Mouse (Mus musculus): Measurements from ENCODE around the gene Ppp1cb. TPM values are rescaled to one million over a fixed set of nuclear protein-coding genes. Genes with fewer than 3 reads are reported as not detected.

The Ppp1cb gene
- polyA plus RNA-seq (2015; fragmentation: Nextera tagmentation; extraction: Ambion mirVana), result 205 and 207 TPM in 2 replicates

GRCm38 (mm10) chr5:32458408-32459143 is at the start of gene Ppp1cb:
TSS of gene Ppp1cb (plus strand) at chr5:32458843.
- peak within 1 kb of the TSS; percentile 96 for H3K9ac ChIP-seq
- H3K36me3 ChIP-seq, result no peaks in the 10 kb centered on the region
- H3K27me3 ChIP-seq, result no peaks in the 10 kb centered on the region
- peak within 1 kb of the TSS; percentile 72 for H3K4me2 ChIP-seq
- H3K27ac ChIP-seq, result peak within 1 kb of the TSS; percentile 99
- WGBS, result 3% methylated on average over 26 of the region's 54 CpGs
- H3K4me1 ChIP-seq (replicated peaks), result peaks cover 23% of the 10 kb centered on the region
- peak; percentile 99 for ATAC-seq (ENCODE audit: low FRiP score)
- H3K4me3 ChIP-seq, result peak within 1 kb of the TSS; percentile 84
- H3K9me3 ChIP-seq, result no peaks in the 10 kb centered on the region

GRCm38 (mm10) chr5:32409747-32410146 is 48.9 kb upstream of the Ppp1cb start:
- Histone ChIP-seq H3K4me1 (replicated peaks) (peaks cover 18% of the 10 kb centered on the region), H3K4me3 (no peak overlapping the region), H3K9ac (no peak overlapping the region), H3K27me3 (no peaks in the 10 kb centered on the region), H3K36me3 (no peaks in the 10 kb centered on the region), H3K27ac (no peak overlapping the region), H3K4me2 (no peak overlapping the region), H3K9me3 (no peaks in the 10 kb centered on the region)
- ATAC-seq (ENCODE audit: low FRiP score), result no peak
- 90% methylated on average over 2 of the region's 2 CpGs for WGBS

GRCm38 (mm10) chr5:32410954-32411688 is 47.5 kb upstream of the Ppp1cb start:
- Histone ChIP-seq H3K27me3 (no peaks in the 10 kb centered on the region), H3K9ac (no peak overlapping the region), H3K4me1 (replicated peaks) (peaks cover 9% of the 10 kb centered on the region), H3K27ac (no peak overlapping the region), H3K36me3 (no peaks in the 10 kb centered on the region), H3K4me2 (no peak overlapping the region), H3K9me3 (no peaks in the 10 kb centered on the region), H3K4me3 (no peak overlapping the region)
- WGBS, result 82% methylated on average over 3 of the region's 3 CpGs
- no peak for ATAC-seq (ENCODE audit: low FRiP score)

GRCm38 (mm10) chr5:32412186-32412950 is 46.3 kb upstream of the Ppp1cb start:
- Histone ChIP-seq H3K9me3 (no peaks in the 10 kb centered on the region), H3K36me3 (no peaks in the 10 kb centered on the region), H3K4me1 (replicated peaks) (peaks cover 9% of the 10 kb centered on the region), H3K4me2 (no peak overlapping the region), H3K27ac (0 out of 2 replicates have a peak overlapping the region, but pooled peaks have one; percentile 40), H3K9ac (no peak overlapping the region), H3K27me3 (no peaks in the 10 kb centered on the region), H3K4me3 (no peak overlapping the region)
- WGBS, result 24% methylated on average over 1 of the region's 1 CpGs
- ATAC-seq (ENCODE audit: low FRiP score), result no peak

- no peak overlapping the region for H3K4me3 ChIP-seq
- no peak for ATAC-seq (ENCODE audit: low FRiP score)
- no peaks in the 10 kb centered on the region for H3K27me3 ChIP-seq
- no peak overlapping the region for H3K27ac ChIP-seq
- 61% methylated on average over 2 of the region's 2 CpGs for WGBS
- no peak overlapping the region for H3K9ac ChIP-seq
- no peak overlapping the region for H3K4me2 ChIP-seq
- peaks cover 9% of the 10 kb centered on the region for H3K4me1 ChIP-seq (replicated peaks)
- no peaks in the 10 kb centered on the region for H3K9me3 ChIP-seq
- no peaks in the 10 kb centered on the region for H3K36me3 ChIP-seq
Measured at GRCm38 (mm10) chr5:32413083-32413482, 45.6 kb upstream of the Ppp1cb start.

GRCm38 (mm10) chr5:32413569-32413968 is 45.1 kb upstream of the Ppp1cb start:
- Histone ChIP-seq H3K4me2 (no peak overlapping the region), H3K4me1 (replicated peaks) (peaks cover 9% of the 10 kb centered on the region), H3K36me3 (no peaks in the 10 kb centered on the region), H3K9ac (no peak overlapping the region), H3K4me3 (no peak overlapping the region), H3K27ac (no peak overlapping the region), H3K27me3 (no peaks in the 10 kb centered on the region), H3K9me3 (no peaks in the 10 kb centered on the region)
- 77% methylated on average over 2 of the region's 2 CpGs for WGBS
- no peak for ATAC-seq (ENCODE audit: low FRiP score)

GRCm38 (mm10) chr5:32414461-32414985 is 44.1 kb upstream of the Ppp1cb start:
- Histone ChIP-seq H3K4me3 (no peak overlapping the region), H3K4me2 (no peak overlapping the region), H3K27me3 (no peaks in the 10 kb centered on the region), H3K4me1 (replicated peaks) (peaks cover 9% of the 10 kb centered on the region), H3K36me3 (no peaks in the 10 kb centered on the region), H3K9me3 (no peaks in the 10 kb centered on the region), H3K27ac (no peak overlapping the region), H3K9ac (no peak overlapping the region)
- no peak for ATAC-seq (ENCODE audit: low FRiP score)
- WGBS, result 78% methylated on average over 5 of the region's 5 CpGs

- no peak for ATAC-seq (ENCODE audit: low FRiP score)
- WGBS, result 90% methylated on average over 6 of the region's 6 CpGs
Measured at GRCm38 (mm10) chr5:32415554-32415953, 43.1 kb upstream of the Ppp1cb start.

GRCm38 (mm10) chr5:32416881-32417280 is 41.8 kb upstream of the Ppp1cb start:
- Histone ChIP-seq H3K9ac (no peak overlapping the region), H3K4me2 (no peak overlapping the region), H3K9me3 (no peaks in the 10 kb centered on the region), H3K36me3 (no peaks in the 10 kb centered on the region), H3K4me3 (no peak overlapping the region), H3K4me1 (replicated peaks) (peaks cover 9% of the 10 kb centered on the region), H3K27ac (no peak overlapping the region), H3K27me3 (no peaks in the 10 kb centered on the region)
- 51% methylated on average over 4 of the region's 4 CpGs for WGBS
- no peak for ATAC-seq (ENCODE audit: low FRiP score)

More at GRCm38 (mm10) chr5:32415554-32415953, 43.1 kb upstream of the Ppp1cb start:
- Histone ChIP-seq H3K36me3 (no peaks in the 10 kb centered on the region), H3K27me3 (no peaks in the 10 kb centered on the region), H3K27ac (no peak overlapping the region), H3K9me3 (no peaks in the 10 kb centered on the region), H3K4me2 (no peak overlapping the region), H3K9ac (no peak overlapping the region), H3K4me3 (no peak overlapping the region), H3K4me1 (replicated peaks) (peaks cover 9% of the 10 kb centered on the region)

- H3K4me3 ChIP-seq, result no peak overlapping the region
Measured at GRCm38 (mm10) chr5:32422081-32422589, 36.5 kb upstream of the Ppp1cb start.

GRCm38 (mm10) chr5:32423339-32424046 is 35.1 kb upstream of the Ppp1cb start:
- H3K9ac ChIP-seq, result no peak overlapping the region
- ATAC-seq (ENCODE audit: low FRiP score), result no peak
- H3K27ac ChIP-seq, result no peak overlapping the region
- H3K36me3 ChIP-seq, result no peaks in the 10 kb centered on the region
- no peak overlapping the region for H3K4me2 ChIP-seq
- WGBS, result 59% methylated on average over 11 of the region's 11 CpGs
- H3K4me1 ChIP-seq (replicated peaks), result peaks cover 9% of the 10 kb centered on the region; the same call in 1 of the 2 replicates
- no peak overlapping the region for H3K4me3 ChIP-seq
- no peaks in the 10 kb centered on the region for H3K27me3 ChIP-seq
- H3K9me3 ChIP-seq, result no peaks in the 10 kb centered on the region

More at GRCm38 (mm10) chr5:32422081-32422589, 36.5 kb upstream of the Ppp1cb start:
- Histone ChIP-seq H3K27me3 (no peaks in the 10 kb centered on the region), H3K9ac (no peak overlapping the region), H3K36me3 (no peaks in the 10 kb centered on the region), H3K27ac (no peak overlapping the region), H3K9me3 (no peaks in the 10 kb centered on the region), H3K4me1 (replicated peaks) (peaks cover 9% of the 10 kb centered on the region; the same call in 1 of the 2 replicates), H3K4me2 (no peak overlapping the region)
- WGBS, result 26% methylated on average over 15 of the region's 15 CpGs
- ATAC-seq (ENCODE audit: low FRiP score), result no peak
